Mouse (Mus musculus) telencephalon, adult 2 months (tissue): ENCODE results near the gene Ppm1m.

Experiments used
- DNase-seq: peaks from one replicate; pipeline ENCODE4 v3.0.0-alpha.2; 2011; ENCODE audit warnings: low read depth, low spot score

Ppm1m gene

GRCm38 (mm10) chr9:106199535-106200272 is at the start of gene Ppm1m:
Gene Ppm1m (minus strand): TSS chr9:106199746.
- DNase-seq = no peak

- DNase-seq = no peak
These were observed 43.4 kb upstream of the Ppm1m start for GRCm38 (mm10) chr9:106242813-106243488.

- no peak for DNase-seq
These were observed 42.1 kb upstream of the Ppm1m start for GRCm38 (mm10) chr9:106241541-106242164.

GRCm38 (mm10) chr9:106237878-106238277 is 38.3 kb upstream of the Ppm1m start:
- no peak for DNase-seq

GRCm38 (mm10) chr9:106237401-106237800 is 37.9 kb upstream of the Ppm1m start:
- DNase-seq = no peak

GRCm38 (mm10) chr9:106236818-106237211 is 37.3 kb upstream of the Ppm1m start:
- DNase-seq = no peak

- no peak for DNase-seq
These were observed 36.7 kb upstream of the Ppm1m start for GRCm38 (mm10) chr9:106236156-106236817.

GRCm38 (mm10) chr9:106235194-106235830 is 35.8 kb upstream of the Ppm1m start:
- no peak for DNase-seq

- DNase-seq = no peak
These were observed 34.4 kb upstream of the Ppm1m start for GRCm38 (mm10) chr9:106233953-106234352.

- DNase-seq = no peak
These were observed 33.4 kb upstream of the Ppm1m start for GRCm38 (mm10) chr9:106232956-106233355.

- no peak for DNase-seq
These were observed 32.3 kb upstream of the Ppm1m start for GRCm38 (mm10) chr9:106231816-106232215.

GRCm38 (mm10) chr9:106231220-106231619 is 31.7 kb upstream of the Ppm1m start:
- DNase-seq = no peak

- no peak for DNase-seq
These were observed 31.2 kb upstream of the Ppm1m start for GRCm38 (mm10) chr9:106230734-106231106.

- DNase-seq = no peak
These were observed 30.6 kb upstream of the Ppm1m start for GRCm38 (mm10) chr9:106230051-106230733.

GRCm38 (mm10) chr9:106227790-106228429 is 28.4 kb upstream of the Ppm1m start:
- no peak for DNase-seq

- DNase-seq = no peak
These were observed 26.7 kb upstream of the Ppm1m start for GRCm38 (mm10) chr9:106226151-106226682.

GRCm38 (mm10) chr9:106225469-106226150 is 26.1 kb upstream of the Ppm1m start:
- no peak for DNase-seq

- DNase-seq = no peak
These were observed 23.4 kb upstream of the Ppm1m start for GRCm38 (mm10) chr9:106222994-106223393.

- no peak for DNase-seq
These were observed 22.8 kb upstream of the Ppm1m start, which contains the start of gene Tlr9 for GRCm38 (mm10) chr9:106222261-106222851. Gene Tlr9 (plus strand): TSS chr9:106222598.
